Mouse (Mus musculus) spleen, adult 2 months (tissue): ENCODE measurements at regions not wholly inside any gene's neighbourhood (a gene's known extent, or its start where the extent isn't known, plus 50 kb on each side); places are given as distances from the start of the nearest gene placed in this dataset.

ENCODE experiments used
- CTCF ChIP-seq: fragments of 200-500 bp; IDR thresholded peaks from 2 replicates; pipeline ENCODE4 v1.5.1; 2011; ENCODE audit warnings: mild to moderate bottlenecking, inconsistent platforms; ENCODE audit not compliant: insufficient read depth, insufficient read length, insufficient replicate concordance; ENCODE audit errors: extremely low read depth
- POLR2A ChIP-seq: fragments of 200-500 bp; IDR thresholded peaks from 2 replicates; pipeline ENCODE4 v1.6.1; 2011; ENCODE audit warnings: low read depth, low read length, inconsistent platforms

- TF ChIP-seq CTCF (no peak), POLR2A (no peak)
Measured at GRCm38 (mm10) chr9:117904621-117905020, 135.7 kb upstream of the Azi2 start.
